Mouse (Mus musculus) heart, embryonic 13.5 days (tissue): ENCODE measurements around the gene Gls2. TPM values are rescaled to one million over a fixed set of nuclear protein-coding genes. Genes with fewer than 3 reads are reported as not detected.
A peak's percentile ranks its signal among the peaks of the same experiment; 100 is the strongest.

Source experiments
- ATAC-seq: fragments of 200-750 bp; cut with Nextera tagmentation; 2 replicates; pipeline ENCODE4 v1.8.0; 2017; ENCODE audit warnings: moderate TSS enrichment; ENCODE audit not compliant: insufficient number of reproducible peaks, low FRiP score, low TSS enrichment; ENCODE audit errors: extremely low read depth
- H3K27ac ChIP-seq: fragments of 300-500 bp; sonication (generic); replicated peaks from 2 replicates; pipeline ENCODE4 v1.5.1; 2015; ENCODE audit warnings: moderate library complexity, mild to moderate bottlenecking, inconsistent platforms
- H3K27me3 ChIP-seq: fragments of 300-500 bp; sonication (generic); replicated peaks from 2 replicates; pipeline ENCODE4 v1.6.1; 2015; ENCODE audit warnings: mild to moderate bottlenecking, inconsistent platforms
- H3K36me3 ChIP-seq: fragments of 300-500 bp; sonication (generic); 2 replicates; pipeline ENCODE4 v1.6.1; 2015; ENCODE audit warnings: mild to moderate bottlenecking, inconsistent platforms
- H3K4me1 ChIP-seq: fragments of 300-500 bp; sonication (generic); 2 replicates; pipeline ENCODE4 v1.6.1; 2015; ENCODE audit warnings: inconsistent platforms
- H3K4me2 ChIP-seq: fragments of 300-500 bp; sonication (generic); 2 replicates; pipeline ENCODE4 v1.6.1; 2015; ENCODE audit warnings: inconsistent platforms, mild to moderate bottlenecking, moderate library complexity
- H3K4me3 ChIP-seq: fragments of 300-500 bp; sonication (generic); 2 replicates; pipeline ENCODE4 v1.5.1; 2015; ENCODE audit warnings: moderate library complexity, mild to moderate bottlenecking, inconsistent platforms
- H3K9ac ChIP-seq: fragments of 300-500 bp; sonication (generic); 2 replicates; pipeline ENCODE4 v1.6.1; 2015; ENCODE audit warnings: inconsistent platforms, mild to moderate bottlenecking, moderate library complexity
- H3K9me3 ChIP-seq: fragments of 300-500 bp; sonication (generic); 2 replicates; pipeline ENCODE4 v1.6.1; 2016; ENCODE audit warnings: inconsistent platforms
- WGBS: fragments of 180-500 bp; shearing (Covaris S2); methylation state at CpG from one replicate; pipeline ENCODE4 v1.1.7; 2015; ENCODE audit warnings: mixed read lengths; 5-methylcytosine and 5-hydroxymethylcytosine counted together
- polyA plus RNA-seq: library from polyadenylated mRNA; unstranded; fragments of >200 nt; fragmentation: Nextera tagmentation; extraction: Ambion mirVana; gene quantifications from 2 replicates; pipeline ENCODE4 v1.2.1, GENCODE M21; 2015

Gls2 gene
- polyA plus RNA-seq, 1 experiment from 2014 or later: 0.53 TPM

DNA sequence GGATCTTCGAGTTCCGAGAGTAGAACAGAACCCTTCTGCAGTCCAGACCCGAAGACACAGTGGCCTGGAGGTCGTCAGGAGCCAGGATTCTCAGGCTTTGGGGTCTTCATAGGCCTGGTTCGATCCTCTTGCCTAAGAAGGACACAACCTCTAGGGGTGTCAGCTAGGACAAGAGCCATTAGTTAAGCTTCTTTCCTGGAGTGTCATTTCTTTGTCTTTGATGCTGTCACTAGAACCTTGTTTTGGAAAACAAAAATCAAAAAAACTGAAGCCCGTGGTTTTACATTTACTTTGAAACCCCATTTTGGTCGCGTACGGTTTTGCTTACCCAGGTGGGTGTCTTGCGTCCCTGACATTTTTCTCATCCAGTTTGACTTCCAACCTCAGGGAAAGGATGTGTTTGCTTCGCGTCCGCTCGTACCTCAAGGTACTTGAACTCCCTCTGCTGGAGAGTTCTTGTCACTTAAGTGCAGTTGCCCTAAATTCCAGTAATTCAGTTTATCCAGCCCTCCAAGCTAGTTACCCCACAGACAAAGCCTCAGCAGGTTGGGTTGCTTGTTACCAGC is 38.2 kb downstream of the Gls2 start:
- H3K4me2 ChIP-seq: peak overlapping the region; percentile 91
- peaks cover 22% of the 10 kb centered on the region for H3K4me1 ChIP-seq
- H3K27ac ChIP-seq: peak overlapping the region; percentile 95
- no peaks in the 10 kb centered on the region for H3K27me3 ChIP-seq
- H3K4me3 ChIP-seq: peak overlapping the region; percentile 75
- peak overlapping the region; percentile 92 for H3K9ac ChIP-seq
- H3K9me3 ChIP-seq: no peaks in the 10 kb centered on the region
- H3K36me3 ChIP-seq: peaks cover 11% of the 10 kb centered on the region; the same call in 1 of the 2 replicates
- under 1% methylated on average over 14 of the region's 14 CpGs for WGBS
- ATAC-seq: peak; percentile 31; the same call in 1 of the 2 replicates

DNA sequence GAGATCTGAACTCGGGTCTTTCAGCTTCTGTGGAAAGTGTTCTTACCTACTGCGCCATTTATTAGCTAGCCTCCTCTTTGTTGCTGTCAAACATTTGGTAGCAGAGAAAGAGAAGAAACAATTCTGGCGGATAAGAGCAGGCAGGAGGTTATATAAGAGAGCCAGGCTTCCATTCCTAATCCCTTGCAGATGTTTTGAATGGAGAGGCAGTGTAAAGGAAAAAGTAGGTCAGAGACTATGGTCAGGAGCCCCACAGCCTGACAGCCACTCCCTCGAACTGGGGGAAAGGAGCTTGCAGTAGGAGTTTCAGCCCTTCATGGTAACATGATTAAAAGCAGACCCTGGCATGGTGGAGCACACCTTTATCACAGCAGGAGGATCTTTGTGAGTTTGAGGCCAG is 42.1 kb downstream of the Gls2 start:
- Histone ChIP-seq H3K9me3 (no peaks in the 10 kb centered on the region), H3K9ac (no peak overlapping the region), H3K36me3 (peaks cover 29% of the 10 kb centered on the region), H3K4me1 (peaks cover 16% of the 10 kb centered on the region), H3K27ac (no peak overlapping the region), H3K4me3 (no peak overlapping the region), H3K27me3 (no peaks in the 10 kb centered on the region), H3K4me2 (no peak overlapping the region)
- no peak for ATAC-seq
- WGBS: 78% methylated on average over 4 of the region's 4 CpGs

DNA sequence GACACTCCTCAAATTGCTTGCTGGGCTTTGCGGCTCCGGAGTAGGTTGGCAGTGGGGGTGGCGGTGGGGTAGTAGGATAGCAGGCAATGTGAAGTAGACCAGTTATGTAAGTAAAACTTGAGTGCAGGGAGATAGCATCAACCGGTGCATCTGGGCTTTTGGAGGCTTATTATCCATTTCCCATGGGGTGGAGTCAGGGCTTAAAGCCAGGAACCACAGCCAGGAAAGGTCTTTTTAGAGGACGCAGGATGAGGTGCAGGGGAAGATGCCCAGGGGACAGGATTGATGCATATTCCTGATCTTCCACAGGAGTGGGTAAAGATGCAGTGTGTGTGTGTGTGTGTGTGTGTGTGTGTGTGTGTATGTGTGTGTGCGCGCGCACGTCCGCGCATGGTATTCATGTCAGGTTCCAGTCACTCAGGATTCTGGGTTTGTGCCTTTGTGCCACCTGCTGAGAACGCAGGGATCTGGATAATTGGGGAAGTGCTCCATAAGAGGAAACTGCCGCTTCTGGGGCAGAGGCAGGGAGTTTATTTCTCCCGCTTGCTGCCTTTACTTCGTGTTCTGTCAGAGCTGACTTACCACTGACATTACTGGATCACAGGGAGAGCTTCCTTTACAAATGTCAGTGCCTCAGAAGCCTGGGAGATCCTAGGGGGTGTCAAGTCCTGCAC is 43.7 kb downstream of the Gls2 start:
- H3K4me1 ChIP-seq: peaks cover 12% of the 10 kb centered on the region
- no peak overlapping the region for H3K4me3 ChIP-seq
- ATAC-seq: no peak
- H3K9me3 ChIP-seq: no peaks in the 10 kb centered on the region
- H3K27ac ChIP-seq: 0 out of 2 replicates have a peak overlapping the region, but pooled peaks have one; percentile 0
- WGBS: 81% methylated on average over 15 of the region's 15 CpGs
- no peak overlapping the region for H3K9ac ChIP-seq
- H3K4me2 ChIP-seq: no peak overlapping the region
- H3K36me3 ChIP-seq: peaks cover 46% of the 10 kb centered on the region
- H3K27me3 ChIP-seq: no peaks in the 10 kb centered on the region

DNA sequence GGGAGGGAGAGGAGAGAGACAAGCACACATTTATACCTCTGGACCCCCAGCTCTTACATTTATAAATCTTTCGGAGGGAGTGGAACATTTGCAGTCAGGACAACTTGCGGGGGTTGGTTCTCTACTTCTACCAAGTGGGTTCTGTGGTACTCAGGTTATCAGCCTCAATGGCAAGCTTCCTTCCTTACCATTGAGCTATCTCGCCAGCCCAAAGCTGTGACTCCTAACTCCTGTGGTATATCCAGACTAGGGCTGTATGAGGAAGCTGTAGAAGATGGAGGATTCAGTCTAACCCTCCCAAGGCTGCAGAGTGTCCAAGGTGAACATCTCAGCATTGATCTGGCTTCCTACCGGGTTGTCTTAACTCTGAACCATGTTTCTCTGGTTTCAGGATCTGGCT is 44.9 kb downstream of the Gls2 start:
- peak overlapping the region; percentile 12; the same call in 1 of the 2 replicates for H3K9ac ChIP-seq
- H3K4me3 ChIP-seq: no peak overlapping the region
- 78% methylated on average over 4 of the region's 4 CpGs for WGBS
- no peak overlapping the region for H3K4me2 ChIP-seq
- ATAC-seq: no peak
- H3K27ac ChIP-seq: no peak overlapping the region
- no peaks in the 10 kb centered on the region for H3K9me3 ChIP-seq
- peaks cover 11% of the 10 kb centered on the region for H3K4me1 ChIP-seq
- peaks cover 54% of the 10 kb centered on the region for H3K36me3 ChIP-seq
- H3K27me3 ChIP-seq: no peaks in the 10 kb centered on the region

DNA sequence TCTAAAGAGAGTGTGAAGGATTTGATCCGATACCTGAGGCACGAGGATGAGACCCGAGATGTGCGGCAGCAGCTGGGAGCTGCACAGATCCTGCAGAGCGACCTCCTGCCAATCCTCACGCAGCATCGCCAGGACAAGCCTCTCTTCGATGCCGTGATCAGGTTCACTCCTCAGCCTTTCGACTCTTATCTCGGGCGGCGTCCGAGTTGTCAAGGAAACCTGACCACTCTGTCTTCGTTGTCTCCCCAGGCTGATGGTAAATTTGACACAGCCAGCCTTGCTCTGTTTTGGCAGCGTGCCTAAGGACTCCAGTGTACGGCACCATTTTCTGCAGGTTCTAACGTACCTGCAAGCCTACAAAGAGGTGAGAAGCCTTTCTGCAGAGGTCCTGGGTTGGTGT is 45.9 kb downstream of the Gls2 start:
- Histone ChIP-seq H3K27me3 (no peaks in the 10 kb centered on the region), H3K4me2 (no peak overlapping the region), H3K4me3 (no peak overlapping the region), H3K36me3 (peaks cover 56% of the 10 kb centered on the region), H3K27ac (no peak overlapping the region), H3K4me1 (peaks cover 11% of the 10 kb centered on the region), H3K9me3 (no peaks in the 10 kb centered on the region), H3K9ac (no peak overlapping the region)
- 64% methylated on average over 18 of the region's 18 CpGs for WGBS
- no peak for ATAC-seq

DNA sequence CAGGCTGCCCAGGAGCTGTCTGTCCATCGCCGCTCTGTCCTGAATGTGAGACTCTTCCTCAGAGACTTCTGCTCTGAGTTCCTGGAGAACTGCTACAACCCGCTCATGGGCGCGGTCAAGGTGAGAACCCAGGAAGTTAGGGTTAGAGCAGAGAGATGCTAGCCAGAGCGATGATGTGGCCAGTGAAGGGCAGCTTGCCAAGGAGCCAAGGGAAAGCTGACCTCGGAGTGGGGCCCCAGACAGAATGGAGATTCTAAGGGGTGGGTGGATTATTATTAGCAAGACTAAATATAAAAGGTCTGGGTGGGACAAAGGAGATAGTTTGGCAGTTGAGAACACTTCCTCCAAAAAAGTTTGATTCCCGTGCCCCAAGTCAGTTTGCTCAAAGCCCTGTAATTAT is 49.0 kb downstream of the Gls2 start:
- Histone ChIP-seq H3K9ac (no peak overlapping the region), H3K27me3 (no peaks in the 10 kb centered on the region), H3K4me1 (peaks cover 6% of the 10 kb centered on the region; the same call in 1 of the 2 replicates), H3K27ac (peak overlapping the region; percentile 9; the same call in 1 of the 2 replicates), H3K4me3 (no peak overlapping the region), H3K36me3 (peaks cover 88% of the 10 kb centered on the region), H3K9me3 (no peaks in the 10 kb centered on the region), H3K4me2 (no peak overlapping the region)
- 77% methylated on average over 8 of the region's 8 CpGs for WGBS
- no peak for ATAC-seq

DNA sequence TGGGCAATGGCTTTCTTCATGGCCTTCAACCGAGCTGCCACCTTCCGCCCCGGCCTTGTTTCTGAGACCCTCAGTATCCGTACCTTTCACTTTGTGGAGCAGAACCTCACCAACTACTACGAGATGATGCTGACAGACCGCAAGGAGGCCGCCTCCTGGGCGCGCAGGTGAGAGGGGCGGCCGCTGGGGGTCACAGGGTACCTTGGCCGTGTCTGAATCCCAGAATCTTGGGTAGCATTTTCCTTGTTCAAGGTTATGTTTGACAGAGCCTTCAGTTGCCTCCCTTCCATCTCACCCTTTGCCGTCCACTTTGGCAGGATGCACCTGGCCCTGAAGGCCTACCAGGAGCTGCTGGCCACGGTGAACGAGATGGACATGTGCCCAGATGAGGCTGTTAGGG is 49.9 kb downstream of the Gls2 start:
- Histone ChIP-seq H3K27me3 (no peaks in the 10 kb centered on the region), H3K27ac (no peak overlapping the region), H3K4me1 (peaks cover 6% of the 10 kb centered on the region; the same call in 1 of the 2 replicates), H3K4me2 (no peak overlapping the region), H3K9ac (no peak overlapping the region), H3K4me3 (no peak overlapping the region), H3K36me3 (peaks cover 96% of the 10 kb centered on the region), H3K9me3 (no peaks in the 10 kb centered on the region)
- ATAC-seq: no peak
- WGBS: 92% methylated on average over 15 of the region's 15 CpGs

DNA sequence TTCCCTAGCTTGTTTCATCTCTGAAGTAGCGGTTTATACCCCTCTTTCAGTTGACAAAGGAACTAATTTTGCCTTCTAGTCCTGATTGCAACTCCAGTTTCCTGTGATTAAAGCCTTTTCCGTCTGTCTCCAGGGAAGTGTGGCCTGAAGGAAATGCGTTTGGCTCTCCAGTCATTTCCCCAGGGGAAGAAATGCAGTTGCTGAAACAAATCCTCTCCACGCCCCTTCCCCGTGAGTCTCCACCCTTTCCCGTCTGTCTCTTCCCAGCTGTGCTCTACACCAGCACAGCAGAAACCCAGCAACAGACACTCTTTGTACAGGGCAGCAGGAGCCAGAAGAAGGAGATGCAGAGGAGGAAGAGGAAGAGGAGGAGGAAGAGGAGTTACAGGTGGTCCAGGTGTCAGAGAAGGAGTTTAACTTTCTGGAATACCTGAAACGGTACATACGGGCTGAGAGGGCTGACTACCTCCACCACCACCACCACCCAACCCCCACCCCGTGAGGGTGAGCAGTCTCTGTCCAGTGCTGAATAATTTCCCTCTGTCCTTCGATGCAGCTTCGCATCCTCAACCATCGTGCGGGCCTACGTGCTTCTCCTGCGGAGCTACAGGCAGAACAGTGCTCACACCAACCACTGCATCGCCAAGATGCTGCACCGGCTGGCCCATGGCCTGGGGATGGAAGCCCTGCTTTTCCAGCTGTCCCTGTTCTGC is 52.9 kb downstream of the Gls2 start:
- Histone ChIP-seq H3K4me2 (peak overlapping the region; percentile 40), H3K9me3 (no peaks in the 10 kb centered on the region), H3K27me3 (no peaks in the 10 kb centered on the region), H3K9ac (no peak overlapping the region), H3K36me3 (peaks cover 100% of the 10 kb centered on the region), H3K27ac (peak overlapping the region; percentile 84), H3K4me3 (peak overlapping the region; percentile 5), H3K4me1 (peaks cover 6% of the 10 kb centered on the region; the same call in 1 of the 2 replicates)
- WGBS: 72% methylated on average over 17 of the region's 17 CpGs
- no peak for ATAC-seq

DNA sequence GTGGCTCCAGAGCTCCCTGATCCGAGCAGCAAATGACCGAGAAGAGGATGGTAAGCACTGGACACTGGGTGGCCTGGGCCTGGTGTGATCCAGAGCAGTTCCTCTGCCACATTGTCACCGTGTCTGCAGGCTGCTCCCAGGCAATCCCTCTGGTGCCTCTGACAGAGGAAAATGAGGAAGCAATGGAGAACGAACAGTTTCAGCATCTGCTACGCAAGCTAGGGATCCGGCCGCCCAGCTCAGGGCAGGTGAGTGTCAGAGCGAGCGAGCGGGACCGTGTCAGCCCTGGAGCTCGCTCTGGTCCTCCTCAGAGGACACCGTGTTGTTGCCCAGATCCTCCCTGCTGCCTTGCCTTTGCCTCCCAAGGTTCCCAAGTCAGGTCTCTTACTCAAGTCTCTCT is 56.3 kb downstream of the Gls2 start:
- Histone ChIP-seq H3K9ac (no peak overlapping the region), H3K4me2 (no peak overlapping the region), H3K4me1 (no peaks in the 10 kb centered on the region), H3K4me3 (no peak overlapping the region), H3K9me3 (no peaks in the 10 kb centered on the region), H3K27ac (no peak overlapping the region), H3K36me3 (peaks cover 79% of the 10 kb centered on the region), H3K27me3 (no peaks in the 10 kb centered on the region)
- no peak for ATAC-seq
- 91% methylated on average over 13 of the region's 13 CpGs for whole genome bisulfite sequencing

DNA sequence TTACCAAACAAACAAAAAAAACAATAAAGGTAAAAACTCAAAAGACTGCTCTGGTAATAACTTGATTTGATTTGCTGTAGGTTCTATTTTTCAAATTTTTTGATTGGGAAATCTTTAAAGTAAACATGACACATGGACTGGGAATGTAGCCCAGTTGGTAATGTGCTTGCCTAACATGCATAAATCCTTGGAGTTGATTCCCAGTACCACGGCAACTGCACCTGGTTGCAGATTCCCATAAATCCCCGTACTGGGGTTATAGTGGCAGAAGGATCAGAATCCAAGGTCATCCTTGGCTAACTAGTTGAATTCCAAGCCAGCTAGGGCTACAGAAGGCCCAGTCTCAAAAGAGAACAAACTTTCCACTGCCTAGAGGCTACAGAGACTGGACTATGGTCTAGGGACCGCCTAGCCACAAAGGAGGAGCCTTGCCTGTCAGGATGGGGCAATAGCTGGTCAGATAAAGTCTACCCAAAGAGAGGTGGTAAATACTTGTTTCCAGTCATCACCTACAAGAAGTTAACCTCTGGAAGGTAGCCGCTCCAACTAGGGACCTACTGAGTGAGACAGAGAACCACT is 59.5 kb downstream of the Gls2 start, which contains the start of gene Apon:
Gene Apon, plus strand, starts transcription at position 420 of the 579 bp plus-strand sequence.
- ATAC-seq: no peak
- WGBS: 79% methylated on average over 4 of the region's 4 CpGs
- no peak within 1 kb of the TSS for H3K4me2 ChIP-seq
- H3K27ac ChIP-seq: no peak within 1 kb of the TSS
- H3K4me3 ChIP-seq: no peak within 1 kb of the TSS
- no peak within 1 kb of the TSS for H3K9ac ChIP-seq
- peaks cover 47% of the 10 kb centered on the region for H3K36me3 ChIP-seq
- H3K27me3 ChIP-seq: no peaks in the 10 kb centered on the region
- H3K4me1 ChIP-seq: no peaks in the 10 kb centered on the region
- no peaks in the 10 kb centered on the region for H3K9me3 ChIP-seq

DNA sequence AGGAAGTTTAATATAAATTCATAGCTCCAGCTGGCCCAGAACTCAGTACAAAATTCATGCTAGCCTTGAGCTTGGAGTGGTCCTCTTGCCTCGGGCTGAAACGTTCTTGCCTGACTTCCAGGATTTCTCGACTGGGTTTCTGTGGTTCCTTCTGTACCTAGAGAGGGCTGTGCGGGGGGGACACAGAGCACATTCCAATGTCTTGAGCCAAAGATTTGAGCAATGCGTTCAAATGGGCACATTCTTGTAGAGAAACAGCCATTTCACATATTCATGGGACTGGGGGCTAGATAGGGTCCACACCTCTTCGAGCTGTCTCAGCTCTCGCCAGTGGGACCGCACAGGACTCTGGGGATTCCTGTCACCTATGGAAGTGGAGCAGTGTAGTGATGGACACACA is 61.7 kb downstream of the Gls2 start:
- H3K4me2 ChIP-seq: no peak overlapping the region
- ATAC-seq: no peak
- no peaks in the 10 kb centered on the region for H3K4me1 ChIP-seq
- H3K27me3 ChIP-seq: no peaks in the 10 kb centered on the region
- H3K4me3 ChIP-seq: no peak overlapping the region
- WGBS: 77% methylated on average over 8 of the region's 8 CpGs
- no peak overlapping the region for H3K27ac ChIP-seq
- H3K36me3 ChIP-seq: peaks cover 26% of the 10 kb centered on the region
- H3K9ac ChIP-seq: no peak overlapping the region
- no peaks in the 10 kb centered on the region for H3K9me3 ChIP-seq
